Mouse (Mus musculus): ENCODE results near the gene Gpbar1.

The Gpbar1 gene

GRCm38 (mm10) chr1:74278538-74278937, at the start of gene Gpbar1:
Gpbar1 (plus strand) TSS chr1:74278550.
- no peak for DNase-seq

- no peak for DNase-seq
Measured at GRCm38 (mm10) chr1:74229942-74230341, 48.4 kb upstream of the Gpbar1 start.

GRCm38 (mm10) chr1:74230992-74231391, 47.4 kb upstream of the Gpbar1 start:
- no peak for DNase-seq

GRCm38 (mm10) chr1:74235938-74236589, 42.3 kb upstream of the Gpbar1 start, which contains the start of gene Arpc2:
Arpc2 (plus strand) TSS chr1:74236084.
- peak; percentile 98 for DNase-seq

GRCm38 (mm10) chr1:74236590-74237317, 41.6 kb upstream of the Gpbar1 start:
- DNase-seq = peak; percentile 75

GRCm38 (mm10) chr1:74237671-74238070, 40.7 kb upstream of the Gpbar1 start:
- DNase-seq = no peak

- DNase-seq = no peak
Measured at GRCm38 (mm10) chr1:74238136-74238535, 40.2 kb upstream of the Gpbar1 start.

- peak; percentile 72 for DNase-seq
Measured at GRCm38 (mm10) chr1:74239162-74239561, 39.2 kb upstream of the Gpbar1 start.

GRCm38 (mm10) chr1:74239618-74240017, 38.7 kb upstream of the Gpbar1 start:
- peak; percentile 18 for DNase-seq

GRCm38 (mm10) chr1:74240311-74240710, 38.0 kb upstream of the Gpbar1 start:
- peak; percentile 24 for DNase-seq

- no peak for DNase-seq
Measured at GRCm38 (mm10) chr1:74240832-74241231, 37.5 kb upstream of the Gpbar1 start.

- DNase-seq = no peak
Measured at GRCm38 (mm10) chr1:74245525-74245924, 32.8 kb upstream of the Gpbar1 start.

GRCm38 (mm10) chr1:74248799-74249198, 29.6 kb upstream of the Gpbar1 start:
- DNase-seq = peak; percentile 33

GRCm38 (mm10) chr1:74249331-74249980, 28.9 kb upstream of the Gpbar1 start:
- no peak for DNase-seq

GRCm38 (mm10) chr1:74250096-74250495, 28.3 kb upstream of the Gpbar1 start:
- no peak for DNase-seq

- no peak for DNase-seq
Measured at GRCm38 (mm10) chr1:74255704-74256345, 22.5 kb upstream of the Gpbar1 start.

- no peak for DNase-seq
Measured at GRCm38 (mm10) chr1:74256782-74257181, 21.6 kb upstream of the Gpbar1 start.

GRCm38 (mm10) chr1:74262510-74262909, 15.8 kb upstream of the Gpbar1 start:
- DNase-seq = no peak

GRCm38 (mm10) chr1:74268750-74269149, 9.6 kb upstream of the Gpbar1 start:
- no peak for DNase-seq

GRCm38 (mm10) chr1:74271659-74272058, 6.7 kb upstream of the Gpbar1 start:
- no peak for DNase-seq

- DNase-seq = no peak
Measured at GRCm38 (mm10) chr1:74275015-74275414, 3.3 kb upstream of the Gpbar1 start.

- DNase-seq = no peak
Measured at GRCm38 (mm10) chr1:74277041-74277440, 1.3 kb upstream of the Gpbar1 start.

- no peak for DNase-seq
Measured at GRCm38 (mm10) chr1:74277883-74278537, 340 bp upstream of the Gpbar1 start.
